Mouse (Mus musculus) forebrain, embryonic 14.5 days (tissue): ENCODE data around the gene Haus2. TPM values are rescaled to one million over a fixed set of nuclear protein-coding genes. Genes with fewer than 3 reads are reported as not detected.

ENCODE experiments used
- ATAC-seq: fragments of 200-750 bp; cut with Nextera tagmentation; 2 replicates; pipeline ENCODE4 v1.8.0; 2017; ENCODE audit warnings: mild to moderate bottlenecking, moderate library complexity
- DNase-seq: peaks from one replicate; pipeline ENCODE4 v3.0.0-alpha.2; 2015; ENCODE audit warnings: low spot score
- H3K27ac ChIP-seq: fragments of 300-500 bp; sonication (generic); 2 replicates; pipeline ENCODE4 v1.5.1; 2014; ENCODE audit warnings: low read depth, mild to moderate bottlenecking, control low read depth, low read length, moderate library complexity
- H3K27me3 ChIP-seq: fragments of 300-500 bp; sonication (generic); replicated peaks from 2 replicates; pipeline ENCODE4 v1.6.1; 2014; ENCODE audit warnings: low read length, control low read depth, mixed read lengths; ENCODE audit not compliant: control insufficient read depth, insufficient read depth
- H3K36me3 ChIP-seq: fragments of 300-500 bp; sonication (generic); 2 replicates; pipeline ENCODE4 v1.6.1; 2014; ENCODE audit warnings: low read length, control low read depth; ENCODE audit not compliant: control insufficient read depth, insufficient read depth
- H3K4me1 ChIP-seq: fragments of 300-500 bp; sonication (generic); 2 replicates; pipeline ENCODE4 v1.6.1; 2014; ENCODE audit warnings: antibody characterized with exemption, low read length, control low read depth; ENCODE audit not compliant: control insufficient read depth, insufficient read depth
- H3K4me2 ChIP-seq: fragments of 300-500 bp; sonication (generic); 2 replicates; pipeline ENCODE4 v1.6.1; 2014; ENCODE audit warnings: mild to moderate bottlenecking, control low read depth, low read length
- H3K4me3 ChIP-seq: fragments of 300-500 bp; sonication (generic); 2 replicates; pipeline ENCODE4 v1.5.1; 2014; ENCODE audit warnings: low read depth, low read length, control low read depth
- H3K9ac ChIP-seq: fragments of 300-500 bp; sonication (generic); 2 replicates; pipeline ENCODE4 v1.6.1; 2014; ENCODE audit warnings: mild to moderate bottlenecking, low read length, control low read depth, moderate library complexity
- H3K9me3 ChIP-seq: fragments of 300-500 bp; sonication (generic); replicated peaks from 2 replicates; pipeline ENCODE4 v1.6.1; 2016; ENCODE audit warnings: low read length, control low read depth, mixed read lengths; ENCODE audit not compliant: control insufficient read depth
- WGBS: fragments of 180-500 bp; shearing (Covaris S2); extraction: QIAGEN DNeasy Blood & Tissue Kit; methylation state at CpG from one replicate; pipeline ENCODE4 v1.1.7; 2014; 5-methylcytosine and 5-hydroxymethylcytosine counted together
- polyA plus RNA-seq: library from polyadenylated mRNA; unstranded; fragments of >200 nt; fragmentation: Nextera tagmentation; extraction: Ambion mirVana; gene quantifications from 2 replicates; pipeline ENCODE4 v1.2.1, GENCODE M21; 2014

The Haus2 gene
- polyA plus RNA-seq, 1 experiment from 2014 or later, result 24.3 TPM

DNA sequence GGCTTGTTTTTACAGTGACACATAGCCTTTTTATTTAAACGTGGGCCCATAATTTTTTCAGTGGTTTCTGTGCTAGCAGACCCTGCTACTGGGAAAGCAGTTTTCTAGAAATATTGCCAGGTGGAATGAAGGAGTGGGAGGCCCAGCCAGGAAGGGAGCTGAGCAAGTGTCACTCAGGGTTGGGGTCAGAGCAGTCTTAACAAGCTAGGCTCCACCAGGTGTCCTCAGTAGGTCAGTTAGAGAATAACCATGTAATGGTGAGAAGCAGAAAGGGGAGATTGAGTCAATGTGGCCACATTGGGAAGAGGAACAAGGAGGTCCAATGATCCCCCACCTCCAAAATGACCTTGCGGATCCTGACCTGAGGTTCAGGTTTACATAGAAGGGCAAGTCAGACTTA is 45.5 kb downstream of the Haus2 start:
- Histone ChIP-seq H3K4me1 (no peaks in the 10 kb centered on the region), H3K4me2 (no peak overlapping the region), H3K4me3 (no peak overlapping the region), H3K9me3 (no peaks in the 10 kb centered on the region), H3K36me3 (no peaks in the 10 kb centered on the region), H3K9ac (no peak overlapping the region), H3K27ac (no peak overlapping the region), H3K27me3 (no peaks in the 10 kb centered on the region)
- WGBS, result 84% methylated on average over 2 of the region's 2 CpGs
- ATAC-seq (no peak), DNase-seq (no peak)

- H3K9ac ChIP-seq, result no peak overlapping the region
- no peaks in the 10 kb centered on the region for H3K4me1 ChIP-seq
- H3K36me3 ChIP-seq, result no peaks in the 10 kb centered on the region
- no peak overlapping the region for H3K4me3 ChIP-seq
- H3K27me3 ChIP-seq, result no peaks in the 10 kb centered on the region
- no peak overlapping the region for H3K4me2 ChIP-seq
- WGBS, result 93% methylated on average over 5 of the region's 5 CpGs
- no peaks in the 10 kb centered on the region for H3K9me3 ChIP-seq
- no peak overlapping the region for H3K27ac ChIP-seq
- no peak for ATAC-seq
- DNase-seq, result no peak
Observed at GRCm38 (mm10) chr2:120655905-120656304, 46.7 kb downstream of the Haus2 start.

- no peak overlapping the region for H3K4me2 ChIP-seq
- no peaks in the 10 kb centered on the region for H3K36me3 ChIP-seq
- no peaks in the 10 kb centered on the region for H3K4me1 ChIP-seq
- ATAC-seq, result no peak
- 98% methylated on average over 2 of the region's 2 CpGs for WGBS
- no peak overlapping the region for H3K9ac ChIP-seq
- DNase-seq, result no peak
- no peak overlapping the region for H3K4me3 ChIP-seq
- H3K9me3 ChIP-seq, result no peaks in the 10 kb centered on the region
- no peaks in the 10 kb centered on the region for H3K27me3 ChIP-seq
- no peak overlapping the region for H3K27ac ChIP-seq
Observed at GRCm38 (mm10) chr2:120656711-120657110, 47.5 kb downstream of the Haus2 start.

DNA sequence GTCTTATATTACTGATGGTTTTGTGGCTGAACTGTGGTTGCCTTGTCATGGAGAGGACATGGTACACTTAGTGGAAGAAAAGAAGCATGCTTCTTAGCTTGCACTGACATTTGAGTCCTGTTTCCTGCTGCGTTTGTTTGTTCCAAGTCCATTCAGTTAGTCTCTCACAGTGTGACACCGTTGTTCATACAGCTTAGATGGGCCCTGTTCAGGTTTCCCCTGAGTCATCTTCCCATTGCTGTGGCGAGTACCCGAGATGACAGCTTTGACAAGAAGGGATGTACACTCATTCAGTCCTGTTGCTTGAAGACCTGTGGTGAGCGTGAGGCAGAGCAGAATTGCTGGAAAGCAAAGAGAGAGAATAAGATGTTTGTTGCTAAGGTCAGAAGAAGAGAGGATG is 49.3 kb downstream of the Haus2 start:
- 67% methylated on average over 5 of the region's 5 CpGs for WGBS
- Histone ChIP-seq H3K4me1 (no peaks in the 10 kb centered on the region), H3K27me3 (no peaks in the 10 kb centered on the region), H3K4me2 (no peak overlapping the region), H3K27ac (no peak overlapping the region), H3K36me3 (no peaks in the 10 kb centered on the region), H3K4me3 (no peak overlapping the region), H3K9ac (no peak overlapping the region), H3K9me3 (no peaks in the 10 kb centered on the region)
- ATAC-seq (no peak), DNase-seq (no peak)

- no peak for ATAC-seq
- H3K36me3 ChIP-seq, result no peaks in the 10 kb centered on the region
- no peak for DNase-seq
- H3K27ac ChIP-seq, result no peak overlapping the region
- no peaks in the 10 kb centered on the region for H3K4me1 ChIP-seq
- no peaks in the 10 kb centered on the region for H3K9me3 ChIP-seq
- H3K4me3 ChIP-seq, result no peak overlapping the region
- no peak overlapping the region for H3K9ac ChIP-seq
- H3K27me3 ChIP-seq, result no peaks in the 10 kb centered on the region
- no peak overlapping the region for H3K4me2 ChIP-seq
Observed at GRCm38 (mm10) chr2:120659318-120659717, 50.1 kb downstream of the Haus2 start.

DNA sequence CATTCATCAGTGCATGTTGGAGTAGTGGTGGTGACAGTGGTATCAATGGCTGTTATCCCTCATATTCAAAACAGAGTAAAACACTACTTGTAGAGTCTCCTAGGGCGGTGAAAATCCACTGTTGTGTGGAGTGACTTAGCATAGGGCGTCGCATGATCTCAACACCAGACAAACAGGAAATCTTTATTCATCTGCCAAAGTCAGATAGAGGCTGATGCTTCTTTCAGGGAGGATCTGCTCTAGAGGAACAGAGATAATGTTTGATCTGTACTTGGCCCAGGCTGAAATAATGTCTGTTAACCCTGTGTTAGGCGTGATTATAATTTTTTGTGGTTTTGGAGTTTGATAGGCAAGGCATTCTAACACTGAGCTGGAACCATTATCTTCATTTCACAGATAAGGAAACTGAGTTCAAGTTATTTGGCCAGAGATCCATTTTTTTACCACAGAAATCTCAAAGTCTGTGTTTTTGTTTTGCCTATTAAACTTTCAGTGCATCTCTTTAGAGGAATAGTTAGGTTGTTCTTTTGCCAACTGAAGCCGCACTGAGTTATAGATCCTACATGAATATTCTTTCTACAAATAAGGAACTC is 51.4 kb downstream of the Haus2 start:
- H3K4me2 ChIP-seq, result no peak overlapping the region
- H3K36me3 ChIP-seq, result no peaks in the 10 kb centered on the region
- DNase-seq (no peak), ATAC-seq (no peak)
- WGBS, result 90% methylated on average over 5 of the region's 5 CpGs
- no peak overlapping the region for H3K27ac ChIP-seq
- no peaks in the 10 kb centered on the region for H3K4me1 ChIP-seq
- no peak overlapping the region for H3K4me3 ChIP-seq
- H3K9ac ChIP-seq, result no peak overlapping the region
- no peaks in the 10 kb centered on the region for H3K9me3 ChIP-seq
- H3K27me3 ChIP-seq, result no peaks in the 10 kb centered on the region

DNA sequence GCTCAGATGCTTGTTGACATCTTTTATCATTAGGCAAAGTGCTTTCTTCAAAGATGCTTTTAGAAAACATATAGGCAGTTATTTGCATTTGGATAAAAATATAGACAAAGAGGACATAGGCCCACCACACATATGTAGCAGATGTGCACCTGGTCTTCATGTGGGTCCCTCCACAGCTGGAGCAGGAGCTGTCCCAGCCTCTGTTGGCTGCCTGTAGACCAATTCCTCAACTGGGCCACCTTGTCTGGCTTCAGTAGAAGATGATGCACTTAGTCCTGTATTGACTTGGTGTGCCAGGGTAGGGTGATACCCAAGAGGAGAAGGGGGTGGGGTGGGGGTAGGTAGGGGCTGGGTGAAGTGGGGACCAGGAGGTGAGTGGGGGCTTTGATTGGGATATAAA is 53.6 kb downstream of the Haus2 start:
- ATAC-seq (no peak), DNase-seq (no peak)
- Histone ChIP-seq H3K27me3 (no peaks in the 10 kb centered on the region), H3K4me2 (no peak overlapping the region), H3K4me3 (no peak overlapping the region), H3K4me1 (no peaks in the 10 kb centered on the region), H3K36me3 (no peaks in the 10 kb centered on the region), H3K9me3 (no peaks in the 10 kb centered on the region), H3K27ac (no peak overlapping the region), H3K9ac (no peak overlapping the region)

DNA sequence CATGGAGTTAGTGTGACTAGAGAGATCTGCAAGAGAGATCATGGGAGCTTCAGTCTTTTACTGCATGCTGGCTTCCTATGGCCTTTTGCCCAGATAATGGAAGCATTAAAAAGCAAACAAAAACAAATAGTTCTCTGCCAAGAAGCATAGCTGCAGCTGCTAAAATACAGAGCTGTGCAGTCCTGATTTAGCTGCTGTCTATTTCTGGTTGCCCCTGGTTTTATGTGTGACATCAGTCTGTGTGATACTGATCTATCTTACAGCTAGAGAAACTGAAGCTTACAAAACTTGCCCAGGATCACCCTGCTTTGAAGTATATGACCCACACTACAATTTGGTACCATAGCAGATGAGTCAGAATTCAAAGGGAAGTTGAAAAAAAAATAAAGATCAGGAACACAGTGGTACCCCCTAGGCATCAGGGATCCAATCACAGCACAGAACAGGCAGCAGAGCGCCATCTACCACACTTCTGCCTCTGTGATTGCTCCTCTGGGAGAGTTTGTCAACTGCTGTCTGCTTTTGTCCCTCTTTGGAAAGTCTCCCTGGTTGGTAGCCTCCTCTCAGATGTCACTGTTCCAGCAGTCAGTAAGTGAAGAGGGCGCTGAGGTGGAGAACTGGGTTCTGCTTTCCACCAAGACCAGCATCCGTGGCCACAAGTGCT is 54.4 kb downstream of the Haus2 start:
- WGBS, result 78% methylated on average over 3 of the region's 3 CpGs
- no peak overlapping the region for H3K9ac ChIP-seq

DNA sequence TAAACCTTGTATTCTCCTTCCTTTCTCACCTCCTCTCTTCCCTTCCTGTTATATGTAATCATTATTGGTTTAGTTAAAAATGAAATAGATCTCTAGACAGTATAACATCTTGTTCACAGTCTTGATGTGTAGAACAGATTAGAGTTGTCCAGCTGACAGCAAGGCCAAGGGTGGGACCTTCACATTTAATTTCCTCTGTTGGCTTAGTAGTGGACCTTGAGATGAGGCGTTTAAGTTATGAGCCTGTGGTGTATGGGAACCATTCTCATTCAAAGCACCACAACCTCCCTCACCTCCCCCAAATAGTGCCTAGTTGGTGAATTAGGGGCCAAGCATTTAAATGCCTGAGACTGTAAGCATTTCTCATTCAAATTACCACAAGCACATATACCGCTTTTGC is 58.3 kb downstream of the Haus2 start:
- H3K4me3 ChIP-seq, result no peak overlapping the region
- WGBS, result 84% methylated on average over 2 of the region's 2 CpGs
- H3K27me3 ChIP-seq, result no peaks in the 10 kb centered on the region
- H3K27ac ChIP-seq, result no peak overlapping the region
- DNase-seq (no peak), ATAC-seq (no peak)
- H3K9ac ChIP-seq, result no peak overlapping the region
- no peaks in the 10 kb centered on the region for H3K9me3 ChIP-seq
- H3K4me2 ChIP-seq, result no peak overlapping the region
- no peaks in the 10 kb centered on the region for H3K36me3 ChIP-seq
- no peaks in the 10 kb centered on the region for H3K4me1 ChIP-seq

More for the DNA sequence above, 54.4 kb downstream of the Haus2 start:
- Histone ChIP-seq H3K9me3 (no peaks in the 10 kb centered on the region), H3K4me2 (no peak overlapping the region), H3K4me3 (no peak overlapping the region), H3K27me3 (no peaks in the 10 kb centered on the region), H3K4me1 (no peaks in the 10 kb centered on the region), H3K27ac (no peak overlapping the region), H3K36me3 (no peaks in the 10 kb centered on the region)
- DNase-seq (peak; percentile 16), ATAC-seq (no peak)
